Mouse (Mus musculus) myocyte (in vitro differentiated cells): ENCODE results near the gene Eps8l1.

ENCODE experiments used
- CEBPB ChIP-seq: IDR thresholded peaks from 2 replicates; pipeline ENCODE4 v1.6.1; 2011; ENCODE audit warnings: mild to moderate bottlenecking, moderate library complexity; ENCODE audit not compliant: poor library complexity, insufficient read depth, severe bottlenecking
- MAX ChIP-seq: IDR thresholded peaks from one replicate; pipeline ENCODE4 v1.6.1; 2011; ENCODE audit warnings: low read depth, mild to moderate bottlenecking, control low read depth
- MYOG ChIP-seq, 3 experiments: IDR thresholded peaks; one replicate each; pipeline ENCODE4 v1.6.1; 2011; ENCODE audit warnings: control low read depth in 2 of 3, low read depth in 2 of 3, mild to moderate bottlenecking in 2 of 3; ENCODE audit not compliant: insufficient read length in 2 of 3, control insufficient read depth in 1 of 3, insufficient read depth in 1 of 3
- POLR2A ChIP-seq: IDR thresholded peaks from one replicate; pipeline ENCODE4 v1.6.1; 2011; ENCODE audit warnings: low read depth, mild to moderate bottlenecking, control low read depth, moderate library complexity; ENCODE audit not compliant: insufficient read length
- TCF12 ChIP-seq: IDR thresholded peaks from one replicate; pipeline ENCODE4 v1.6.1; 2011; ENCODE audit warnings: mild to moderate bottlenecking, control low read depth; ENCODE audit not compliant: poor library complexity, insufficient read depth, severe bottlenecking

GRCm38 (mm10) chr7:4467801-4468200, 7.3 kb downstream of the Eps8l1 start:
- TF ChIP-seq POLR2A (no peak), TCF12 (no peak), CEBPB (no peak), MAX (no peak), MYOG (IDR thresholded peaks at IDR 0.05; ENCODE audit: control insufficient read depth in 1 of 3, insufficient read depth in 1 of 3, insufficient read length in 2 of 3, low read depth in 2 of 3) (no peak)
